Mouse (Mus musculus) small intestine, adult 2 months (tissue): ENCODE data around the gene Nap1l5.

Source experiments
- CTCF ChIP-seq: fragments of 200-500 bp; IDR thresholded peaks from 2 replicates; pipeline ENCODE4 v1.5.1; 2012; ENCODE audit warnings: low read depth, mild to moderate bottlenecking, control low read depth, inconsistent platforms, low read length, moderate library complexity, mixed read lengths; ENCODE audit not compliant: insufficient replicate concordance, insufficient read length; ENCODE audit errors: extremely low read depth
- POLR2A ChIP-seq: fragments of 200-500 bp; IDR thresholded peaks from 2 replicates; pipeline ENCODE4 v1.6.1; 2012; ENCODE audit warnings: low read depth, mild to moderate bottlenecking, control low read depth, inconsistent platforms, low read length, moderate library complexity

- TF ChIP-seq CTCF (no peak), POLR2A (no peak)
Measured at GRCm38 (mm10) chr6:58859517-58859916, 47.4 kb downstream of the Nap1l5 start.
